Mouse (Mus musculus): ENCODE data around the gene Slc44a1.

DNA sequence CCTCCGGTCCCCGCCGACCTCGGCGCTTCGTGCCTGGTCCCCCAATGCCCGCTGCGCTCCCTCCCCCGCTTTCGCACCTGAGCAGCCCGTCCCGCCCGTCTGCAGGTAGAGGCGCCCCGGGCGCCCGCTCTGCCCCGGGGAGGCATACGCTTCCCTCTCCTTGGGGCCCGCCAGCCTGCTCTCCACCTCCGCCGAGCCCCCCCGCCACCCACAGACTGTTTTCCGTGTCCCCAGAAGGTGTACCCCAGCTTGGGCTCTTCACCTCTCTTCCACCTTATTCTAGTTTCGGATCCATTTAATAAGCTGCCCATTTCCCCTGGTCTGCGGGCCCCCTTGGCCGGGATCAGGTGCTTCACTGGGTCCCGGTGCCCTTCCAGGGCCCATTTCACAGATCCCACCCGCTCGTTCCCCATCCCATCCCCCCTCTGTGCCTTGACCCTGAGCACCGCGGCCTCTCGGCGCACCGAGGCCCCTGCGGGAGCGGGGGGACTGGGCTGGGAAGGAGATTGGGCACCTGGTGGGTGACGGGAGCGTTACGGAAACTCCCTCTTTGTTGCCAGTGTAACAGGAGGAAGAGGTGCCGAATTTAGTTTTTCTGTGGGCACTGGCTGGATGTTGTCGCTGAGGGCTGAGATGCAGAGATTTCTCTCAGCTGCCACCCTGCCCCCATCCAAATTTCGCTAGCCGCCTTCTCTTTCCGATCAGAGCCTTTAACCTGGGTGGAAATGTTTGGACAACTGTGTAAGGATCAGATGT lies 781 bp downstream of the Slc44a1 start:
- TF ChIP-seq POLR2A (IDR thresholded peaks at IDR 0.05; ENCODE audit: borderline replicate concordance, control insufficient read depth, low read depth, low read length) (no peak), CTCF (IDR thresholded peaks at IDR 0.05; ENCODE audit: control insufficient read depth, insufficient read depth, low read length) (no peak)

All from bone marrow, adult 2 months (tissue).